Mouse (Mus musculus) hindbrain, postnatal 0 days (tissue): ENCODE data around the gene Wwtr1. TPM values are rescaled to one million over a fixed set of nuclear protein-coding genes. Genes with fewer than 3 reads are reported as not detected.

Experiments
- ATAC-seq: fragments of 200-750 bp; cut with Nextera tagmentation; 2 replicates; pipeline ENCODE4 v1.8.0; 2017; ENCODE audit warnings: mild to moderate bottlenecking, moderate TSS enrichment, moderate library complexity
- DNase-seq: peaks from one replicate; pipeline ENCODE4 v3.0.0-alpha.2; 2015; ENCODE audit warnings: low spot score
- H3K27ac ChIP-seq: fragments of 300-500 bp; sonication (generic); 2 replicates; pipeline ENCODE4 v1.5.1; 2014; ENCODE audit warnings: mild to moderate bottlenecking
- H3K27me3 ChIP-seq: fragments of 300-500 bp; sonication (generic); 2 replicates; pipeline ENCODE4 v1.6.1; 2014; ENCODE audit warnings: low read length, mixed read lengths; ENCODE audit not compliant: insufficient read depth
- H3K36me3 ChIP-seq: fragments of 300-500 bp; sonication (generic); 2 replicates; pipeline ENCODE4 v1.6.1; 2014; ENCODE audit warnings: low read length, mixed read lengths; ENCODE audit not compliant: insufficient read depth
- H3K4me1 ChIP-seq: fragments of 300-500 bp; sonication (generic); 2 replicates; pipeline ENCODE4 v1.6.1; 2014; ENCODE audit warnings: antibody characterized with exemption, low read length, mixed read lengths; ENCODE audit not compliant: insufficient read depth
- H3K4me2 ChIP-seq: fragments of 300-500 bp; sonication (generic); 2 replicates; pipeline ENCODE4 v1.6.1; 2014; ENCODE audit warnings: low read depth, mild to moderate bottlenecking, low read length, moderate library complexity, mixed read lengths
- H3K4me3 ChIP-seq: fragments of 300-500 bp; sonication (generic); 2 replicates; pipeline ENCODE4 v1.5.1; 2014; ENCODE audit warnings: low read length
- H3K9ac ChIP-seq: fragments of 300-500 bp; sonication (generic); replicated peaks from 2 replicates; pipeline ENCODE4 v1.6.1; 2014; ENCODE audit warnings: mild to moderate bottlenecking, low read length, moderate library complexity, mixed read lengths
- H3K9me3 ChIP-seq: fragments of 300-500 bp; sonication (generic); 2 replicates; pipeline ENCODE4 v1.6.1; 2016; ENCODE audit warnings: low read length, mixed read lengths
- CTCF ChIP-seq: IDR thresholded peaks from 2 replicates; pipeline ENCODE4 v1.5.1; 2016; ENCODE audit warnings: antibody characterized with exemption, control low read depth, low read depth
- WGBS: fragments of 180-500 bp; shearing (Covaris S2); extraction: QIAGEN DNeasy Blood & Tissue Kit; methylation state at CpG from one replicate; pipeline ENCODE4 v1.1.7; 2014; 5-methylcytosine and 5-hydroxymethylcytosine counted together
- polyA plus RNA-seq: library from polyadenylated mRNA; unstranded; fragments of >200 nt; fragmentation: Nextera tagmentation; extraction: Ambion mirVana; gene quantifications from 2 replicates; pipeline ENCODE4 v1.2.1, GENCODE M21; 2015
- total RNA-seq: library from RNA; depleted of rRNA; stranded (reverse); fragments of >200 nt; gene quantifications from 2 replicates; pipeline ENCODE4 v1.2.3, GENCODE M21; 2014

Gene Wwtr1
- total and polyA plus RNA-seq, 2 experiments from 2014 or later: 11.1 to 33.1 TPM

- H3K36me3 ChIP-seq: no peaks in the 10 kb centered on the region
- no peaks in the 10 kb centered on the region for H3K27me3 ChIP-seq
- H3K4me3 ChIP-seq: no peak overlapping the region
- no peaks in the 10 kb centered on the region for H3K9me3 ChIP-seq
- H3K4me1 ChIP-seq: no peaks in the 10 kb centered on the region
- DNase-seq (no peak), ATAC-seq (no peak)
- WGBS: 90% methylated on average over 7 of the region's 7 CpGs
- no peak overlapping the region for H3K4me2 ChIP-seq
- TF ChIP-seq CTCF: no peak
- no peak overlapping the region for H3K9ac ChIP-seq
- H3K27ac ChIP-seq: no peak overlapping the region
Observed at GRCm38 (mm10) chr3:57519995-57520394, 55.7 kb downstream of the Wwtr1 start.

GRCm38 (mm10) chr3:57516146-57516545, 59.6 kb downstream of the Wwtr1 start:
- DNase-seq: no peak
- 83% methylated on average over 4 of the region's 4 CpGs for WGBS

GRCm38 (mm10) chr3:57515044-57515443, 60.7 kb downstream of the Wwtr1 start:
- no peak for ATAC-seq
- no peaks in the 10 kb centered on the region for H3K27me3 ChIP-seq
- H3K9me3 ChIP-seq: no peaks in the 10 kb centered on the region
- no peak overlapping the region for H3K27ac ChIP-seq
- H3K4me1 ChIP-seq: no peaks in the 10 kb centered on the region
- no peak overlapping the region for H3K4me3 ChIP-seq
- DNase-seq: no peak
- H3K36me3 ChIP-seq: no peaks in the 10 kb centered on the region
- WGBS: 99% methylated on average over 7 of the region's 7 CpGs
- no peak overlapping the region for H3K4me2 ChIP-seq
- no peak overlapping the region for H3K9ac ChIP-seq
- TF ChIP-seq CTCF: no peak

More at GRCm38 (mm10) chr3:57516146-57516545, 59.6 kb downstream of the Wwtr1 start:
- Histone ChIP-seq H3K27me3 (no peaks in the 10 kb centered on the region), H3K4me2 (no peak overlapping the region), H3K4me3 (no peak overlapping the region), H3K4me1 (no peaks in the 10 kb centered on the region), H3K36me3 (no peaks in the 10 kb centered on the region), H3K27ac (no peak overlapping the region), H3K9ac (no peak overlapping the region), H3K9me3 (no peaks in the 10 kb centered on the region)
- no peak for ATAC-seq
- TF ChIP-seq CTCF: no peak

GRCm38 (mm10) chr3:57511816-57512586, 63.7 kb downstream of the Wwtr1 start:
- ATAC-seq (no peak), DNase-seq (peak; percentile 45)
- 0 out of 2 replicates have a peak overlapping the region, but pooled peaks have one; percentile 16 for H3K27ac ChIP-seq
- H3K9me3 ChIP-seq: no peaks in the 10 kb centered on the region
- WGBS: 58% methylated on average over 18 of the region's 18 CpGs
- H3K36me3 ChIP-seq: no peaks in the 10 kb centered on the region
- H3K27me3 ChIP-seq: no peaks in the 10 kb centered on the region
- H3K4me3 ChIP-seq: no peak overlapping the region
- TF ChIP-seq CTCF: no peak
- H3K4me2 ChIP-seq: peak overlapping the region; percentile 31; the same call in 1 of the 2 replicates
- H3K4me1 ChIP-seq: no peaks in the 10 kb centered on the region
- no peak overlapping the region for H3K9ac ChIP-seq

DNA sequence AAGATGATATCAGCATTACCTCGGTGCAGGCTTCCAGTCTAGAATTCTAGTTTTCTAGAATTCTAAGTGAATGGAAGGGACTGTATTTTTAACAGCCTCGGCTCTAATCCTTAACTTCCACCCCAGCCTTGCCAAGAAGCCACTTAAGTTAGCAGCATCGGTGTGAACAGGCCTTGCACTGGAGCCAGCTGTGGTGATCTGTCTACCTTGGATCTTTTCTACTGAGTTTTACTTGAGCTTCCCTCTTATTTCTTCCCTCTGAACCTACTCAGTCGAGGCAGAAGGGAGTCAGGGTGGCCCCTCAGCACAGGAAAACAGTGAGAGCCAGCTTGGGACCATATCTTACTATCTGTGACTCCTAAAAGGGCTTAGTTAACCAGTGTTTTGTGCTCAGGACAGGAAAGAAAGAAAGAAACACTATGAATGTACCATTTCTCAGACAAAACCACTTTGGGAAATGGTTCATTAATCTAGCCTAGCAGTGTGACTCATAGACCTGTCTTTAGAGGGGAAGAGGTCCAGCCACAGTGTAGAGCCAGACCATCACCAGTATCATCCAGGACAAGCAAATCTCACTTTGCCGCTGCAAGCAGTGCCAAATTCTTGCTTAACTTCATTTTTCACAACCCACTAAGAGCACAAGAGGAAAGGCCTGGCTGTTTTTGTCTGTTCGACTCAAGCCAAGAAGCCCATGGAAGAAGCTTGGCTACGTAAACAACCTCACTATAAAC, 65.6 kb downstream of the Wwtr1 start:
- no peak for ATAC-seq
- H3K4me1 ChIP-seq: no peaks in the 10 kb centered on the region
- no peak overlapping the region for H3K9ac ChIP-seq
- DNase-seq: no peak
- no peaks in the 10 kb centered on the region for H3K36me3 ChIP-seq
- H3K27me3 ChIP-seq: no peaks in the 10 kb centered on the region
- TF ChIP-seq CTCF: no peak
- H3K4me2 ChIP-seq: no peak overlapping the region
- 88% methylated on average over 7 of the region's 7 CpGs for WGBS
- H3K9me3 ChIP-seq: no peaks in the 10 kb centered on the region
- no peak overlapping the region for H3K4me3 ChIP-seq
- no peak overlapping the region for H3K27ac ChIP-seq

- Histone ChIP-seq H3K27me3 (no peaks in the 10 kb centered on the region), H3K4me2 (no peak overlapping the region), H3K4me1 (no peaks in the 10 kb centered on the region), H3K9me3 (no peaks in the 10 kb centered on the region), H3K27ac (no peak overlapping the region), H3K36me3 (no peaks in the 10 kb centered on the region), H3K4me3 (no peak overlapping the region), H3K9ac (no peak overlapping the region)
- no peak for TF ChIP-seq CTCF
- ATAC-seq (no peak), DNase-seq (peak; percentile 5)
- WGBS: 69% methylated on average over 10 of the region's 10 CpGs
Observed at GRCm38 (mm10) chr3:57505991-57506390, 69.7 kb downstream of the Wwtr1 start.

DNA sequence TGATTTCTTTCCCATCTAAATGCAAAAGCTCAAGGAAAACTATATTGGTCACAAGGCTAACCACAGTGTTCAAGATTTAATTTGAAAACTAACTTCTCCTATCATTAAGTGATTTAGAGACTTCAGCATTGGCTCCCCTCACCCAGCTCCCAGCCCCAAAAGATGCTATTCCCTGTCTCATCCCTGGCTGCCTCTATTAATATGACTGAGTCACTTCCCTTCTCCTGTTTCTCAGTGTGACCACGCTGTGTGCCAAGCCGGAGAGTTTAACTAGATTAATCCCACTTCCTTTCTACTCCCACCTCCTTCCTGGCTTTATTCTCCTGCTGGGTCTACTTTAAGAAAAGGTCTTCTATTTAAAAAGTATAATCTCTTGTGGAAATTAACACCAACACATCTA, 71.0 kb downstream of the Wwtr1 start:
- Histone ChIP-seq H3K36me3 (no peaks in the 10 kb centered on the region), H3K9ac (no peak overlapping the region), H3K4me1 (no peaks in the 10 kb centered on the region), H3K27ac (no peak overlapping the region), H3K4me2 (no peak overlapping the region), H3K4me3 (no peak overlapping the region), H3K9me3 (no peaks in the 10 kb centered on the region), H3K27me3 (no peaks in the 10 kb centered on the region)
- ATAC-seq (no peak), DNase-seq (no peak)
- TF ChIP-seq CTCF: no peak
- WGBS: 46% methylated on average over 2 of the region's 2 CpGs
